Mouse (Mus musculus) right cerebral cortex, postnatal 25 days (tissue): ENCODE data around the gene Adora3.

Source experiments
- DNase-seq: peaks from one replicate; pipeline ENCODE4 v3.0.0; 2022

The Adora3 gene

GRCm38 (mm10) chr3:105870558-105870957 lies at the start of gene Adora3, which contains the start of gene Tmigd3:
Gene Adora3, plus strand, starts transcription at chr3:105870858.
Gene Tmigd3, plus strand, starts transcription at chr3:105870903.
- DNase-seq = no peak

- DNase-seq = no peak
Observed at GRCm38 (mm10) chr3:105821504-105821903, 49.2 kb upstream of the Adora3 start.

DNA sequence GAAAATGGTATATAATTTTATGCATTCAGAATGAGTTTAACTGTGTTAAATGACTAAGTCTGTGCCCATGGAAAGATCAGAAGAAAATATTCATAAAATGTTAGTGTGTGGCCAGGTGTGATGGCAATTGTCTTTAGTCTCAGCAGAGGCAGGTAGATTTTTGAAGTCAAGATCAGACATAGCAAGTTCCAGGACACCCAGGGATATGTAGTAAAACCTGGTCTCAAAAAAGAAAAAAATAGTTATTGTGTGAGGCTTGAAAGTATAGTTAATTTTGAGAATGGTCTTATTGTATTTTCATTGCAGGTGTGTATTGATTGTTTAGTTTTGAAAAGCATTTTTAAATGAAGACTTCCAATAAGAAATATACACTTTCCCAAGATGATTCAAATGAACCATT lies 47.0 kb upstream of the Adora3 start:
- no peak for DNase-seq

DNA sequence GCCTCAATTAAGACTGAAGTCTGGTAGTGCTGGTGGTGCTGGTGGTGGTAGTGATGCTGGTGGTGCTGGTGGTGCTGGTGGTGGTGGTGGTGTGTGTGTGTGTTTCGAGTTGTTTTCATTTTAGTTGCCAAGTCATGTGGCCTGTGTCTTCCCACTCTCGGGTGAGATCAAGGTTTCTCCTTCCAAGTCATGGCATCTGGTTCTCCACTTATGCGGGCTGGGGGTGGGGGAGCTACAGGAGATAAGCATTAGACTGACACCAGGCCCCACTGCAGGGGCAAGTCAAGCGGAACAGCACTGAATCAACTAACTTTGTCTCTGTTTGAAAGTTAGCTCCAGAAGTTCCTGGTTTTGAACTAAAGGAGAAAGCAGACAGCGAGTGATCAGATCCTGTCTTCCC lies 46.6 kb upstream of the Adora3 start:
- no peak for DNase-seq

GRCm38 (mm10) chr3:105824704-105825103 lies 46.0 kb upstream of the Adora3 start:
- no peak for DNase-seq

DNA sequence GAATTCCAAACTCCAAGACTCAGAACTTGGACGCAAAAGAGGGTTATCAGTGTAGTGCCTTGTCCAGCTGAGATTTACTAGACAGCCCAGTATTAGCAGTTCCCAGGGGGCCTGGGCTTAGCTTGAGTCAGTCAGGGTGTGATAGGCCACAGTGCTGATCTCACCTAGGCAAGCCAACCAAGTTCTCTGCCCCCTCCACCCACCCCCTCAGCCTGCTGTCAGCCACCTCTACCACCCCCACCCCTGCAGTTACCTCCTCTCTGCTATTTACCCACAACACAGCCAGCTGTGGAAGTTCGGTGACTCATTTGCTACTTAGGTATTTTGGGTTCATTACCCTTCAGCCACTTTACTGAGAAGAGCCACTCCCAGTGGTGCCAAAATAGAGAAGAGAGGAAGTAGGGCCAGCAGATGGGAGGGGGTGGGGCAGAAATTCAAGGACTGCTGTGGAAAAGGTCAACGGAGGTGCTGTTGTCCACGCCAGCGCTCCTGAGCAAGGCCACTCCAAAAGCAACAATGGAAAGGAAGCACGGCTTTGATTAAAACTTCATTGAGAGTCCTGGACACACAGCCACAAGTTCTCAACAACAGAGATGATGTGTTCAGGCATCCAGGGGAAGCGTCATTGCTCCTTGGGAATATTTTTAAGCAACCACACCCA lies 45.0 kb upstream of the Adora3 start:
- no peak for DNase-seq

GRCm38 (mm10) chr3:105831584-105831983 lies 39.1 kb upstream of the Adora3 start:
- DNase-seq = no peak

DNA sequence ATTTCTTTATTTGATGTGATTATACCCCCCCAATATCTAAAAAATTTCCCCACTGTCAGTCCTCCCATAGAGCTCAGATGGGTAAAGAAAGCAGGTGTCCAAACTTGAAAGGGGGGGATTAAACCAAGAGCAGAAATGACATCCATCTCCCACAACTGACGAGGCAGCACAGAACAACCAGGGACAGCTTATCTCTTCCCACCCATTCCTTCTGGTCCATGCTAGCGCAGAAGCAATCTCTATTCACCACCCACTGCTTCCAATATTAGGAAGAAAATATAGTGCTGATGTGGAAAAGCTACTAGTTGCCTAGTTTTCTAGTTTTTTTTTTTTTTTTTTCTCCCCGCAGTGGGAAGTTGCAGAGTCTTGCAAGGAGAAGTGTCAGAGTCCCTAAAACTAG lies 34.8 kb upstream of the Adora3 start:
- no peak for DNase-seq

DNA sequence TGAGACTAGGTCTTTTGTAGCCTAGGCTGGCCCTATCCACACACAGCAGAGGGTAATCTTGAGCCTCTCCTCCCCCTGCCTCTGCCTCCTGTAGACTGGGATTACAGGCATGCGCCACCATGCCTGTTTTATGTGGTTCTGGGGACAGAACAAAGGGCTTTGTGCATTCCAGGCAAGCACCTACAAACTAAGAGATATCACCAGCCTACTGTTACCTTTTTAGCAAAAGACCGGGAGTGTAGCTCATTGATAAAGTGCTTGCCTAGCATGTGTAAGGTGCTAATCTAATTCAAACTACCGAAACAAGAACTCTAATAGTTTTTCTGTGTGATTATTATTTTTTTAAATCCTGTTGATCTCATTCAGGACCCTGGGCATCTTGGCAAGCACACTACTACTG lies 33.8 kb upstream of the Adora3 start:
- no peak for DNase-seq

DNA sequence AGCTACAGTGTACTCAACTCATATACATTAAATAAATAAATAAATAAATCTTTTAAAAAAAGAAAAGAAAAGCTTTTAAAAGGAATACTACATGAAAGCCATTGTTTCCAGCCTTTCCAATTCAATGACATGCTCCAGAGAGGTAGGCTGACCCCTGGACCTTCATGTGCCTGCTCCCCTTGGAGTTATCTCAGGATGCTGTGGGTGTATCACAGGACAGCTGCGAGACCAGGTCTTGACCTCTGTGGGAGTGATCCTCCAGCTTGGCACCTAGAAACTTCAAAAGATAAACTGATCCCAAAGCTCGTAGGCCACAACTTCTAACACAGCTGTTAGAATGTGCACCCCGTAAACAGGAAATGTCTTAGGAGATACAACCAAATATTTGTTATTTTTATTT lies 32.0 kb upstream of the Adora3 start:
- DNase-seq = no peak

DNA sequence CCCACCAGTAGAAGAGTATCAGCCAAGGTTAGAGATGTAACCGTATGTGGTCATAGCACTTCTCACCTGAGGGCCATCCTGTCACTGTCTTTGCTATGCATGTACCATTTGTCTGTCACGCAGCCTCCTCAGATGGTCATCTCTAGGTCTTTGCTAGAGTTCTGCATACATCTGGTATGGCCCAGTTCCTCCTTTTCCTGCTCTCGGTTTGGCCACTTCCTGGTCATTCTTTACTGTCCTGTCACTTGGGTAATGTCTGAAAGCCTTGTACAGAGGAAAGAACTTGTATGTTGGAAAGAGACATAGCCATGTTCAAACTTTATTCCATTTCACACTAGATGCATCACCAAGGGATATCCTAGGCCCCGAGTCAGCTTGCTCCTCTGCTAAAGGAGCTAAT lies 30.8 kb upstream of the Adora3 start:
- DNase-seq = no peak

DNA sequence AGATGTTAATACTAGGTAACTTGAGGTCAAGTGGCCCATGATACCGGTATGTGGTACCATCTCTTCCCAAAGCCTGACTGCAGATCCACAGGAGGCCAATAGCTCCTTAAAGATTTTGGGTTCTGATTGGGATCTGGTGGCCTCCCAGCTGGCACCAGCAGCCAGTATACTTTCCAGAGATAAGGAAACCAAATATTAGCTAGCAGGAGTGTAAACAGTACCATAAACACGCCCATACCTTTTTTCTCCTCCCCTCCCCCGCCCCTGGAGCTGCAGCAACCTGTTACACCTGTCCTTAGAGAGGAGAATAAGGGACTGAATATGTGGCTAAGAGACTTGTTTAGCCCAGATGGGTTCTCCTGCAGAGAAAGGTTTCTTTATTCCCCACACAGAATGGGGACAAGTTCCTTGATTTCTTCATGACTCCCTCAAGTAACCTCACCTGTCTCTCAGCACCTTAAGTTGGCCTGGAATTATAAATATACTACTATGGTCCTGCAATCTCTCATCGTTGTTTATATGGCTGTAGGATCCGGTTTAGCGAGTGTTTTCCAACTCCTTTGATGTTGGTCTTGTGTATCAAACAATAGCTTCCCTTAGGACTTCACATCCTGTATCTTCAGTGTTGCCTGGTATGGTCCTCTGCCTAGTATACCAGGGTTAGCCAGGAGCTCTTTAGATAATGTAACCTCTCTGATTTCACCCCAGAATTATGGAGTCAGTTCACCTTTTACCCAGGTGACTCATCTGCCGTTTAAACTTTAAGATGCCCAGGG lies 24.2 kb upstream of the Adora3 start:
- DNase-seq = no peak

DNA sequence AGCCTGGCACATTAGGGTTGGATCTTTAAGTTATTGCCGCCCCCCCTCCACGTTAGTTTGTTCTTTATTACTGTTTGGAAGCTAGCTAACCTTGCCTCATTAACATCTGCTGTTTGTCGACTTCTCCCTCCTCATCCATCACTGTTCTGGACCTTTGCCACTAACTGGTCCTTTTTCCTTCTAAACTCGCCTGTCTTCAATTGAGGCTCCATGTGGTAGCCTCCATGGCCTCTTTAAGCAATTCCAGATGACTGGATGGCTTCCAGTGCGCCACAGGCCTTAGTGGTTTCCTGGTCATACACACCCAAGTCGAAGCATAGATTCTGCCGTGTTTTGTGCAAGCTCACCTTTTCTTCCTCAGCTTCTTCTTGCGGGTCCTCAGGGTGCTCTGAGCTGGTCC lies 16.9 kb upstream of the Adora3 start:
- no peak for DNase-seq

DNA sequence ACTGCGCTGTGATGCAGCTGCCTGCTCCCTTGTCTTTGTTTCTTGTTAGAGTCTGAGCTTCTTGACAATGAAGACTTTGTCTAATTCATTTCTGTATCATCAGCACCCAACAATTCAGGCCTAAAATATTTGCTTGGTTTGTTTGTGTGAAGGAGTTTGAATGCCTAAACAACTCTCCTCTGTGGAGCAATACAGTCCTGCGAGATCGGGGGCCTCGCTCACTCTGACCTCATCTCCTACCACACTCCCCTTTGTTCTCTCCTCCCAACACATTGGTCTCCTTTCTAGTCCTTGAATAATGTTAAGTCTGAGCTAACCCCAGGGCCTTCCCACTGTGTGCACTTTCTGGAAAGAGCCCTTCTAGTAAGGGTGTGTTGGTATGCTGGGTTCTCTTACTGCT lies 15.9 kb upstream of the Adora3 start:
- no peak for DNase-seq

DNA sequence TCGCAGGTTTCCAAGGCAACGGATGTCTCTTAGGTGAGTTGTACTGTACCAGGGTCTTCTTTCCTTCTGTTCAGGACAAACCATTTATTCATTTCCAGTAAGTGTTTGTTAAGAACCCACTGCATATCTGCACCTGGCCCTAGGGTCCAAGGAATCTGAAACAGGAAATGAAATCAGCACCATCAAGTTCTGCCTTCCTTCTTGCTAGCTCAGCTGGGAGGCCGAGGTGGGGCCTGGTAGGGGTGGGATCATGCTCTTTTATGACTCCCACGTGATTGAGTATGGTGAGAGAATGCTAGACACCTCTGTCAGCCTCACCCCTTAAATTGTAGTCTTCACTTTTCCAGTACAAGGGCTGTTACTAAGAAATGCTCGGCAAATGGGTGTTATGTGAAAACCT lies 13.1 kb upstream of the Adora3 start:
- no peak for DNase-seq

DNA sequence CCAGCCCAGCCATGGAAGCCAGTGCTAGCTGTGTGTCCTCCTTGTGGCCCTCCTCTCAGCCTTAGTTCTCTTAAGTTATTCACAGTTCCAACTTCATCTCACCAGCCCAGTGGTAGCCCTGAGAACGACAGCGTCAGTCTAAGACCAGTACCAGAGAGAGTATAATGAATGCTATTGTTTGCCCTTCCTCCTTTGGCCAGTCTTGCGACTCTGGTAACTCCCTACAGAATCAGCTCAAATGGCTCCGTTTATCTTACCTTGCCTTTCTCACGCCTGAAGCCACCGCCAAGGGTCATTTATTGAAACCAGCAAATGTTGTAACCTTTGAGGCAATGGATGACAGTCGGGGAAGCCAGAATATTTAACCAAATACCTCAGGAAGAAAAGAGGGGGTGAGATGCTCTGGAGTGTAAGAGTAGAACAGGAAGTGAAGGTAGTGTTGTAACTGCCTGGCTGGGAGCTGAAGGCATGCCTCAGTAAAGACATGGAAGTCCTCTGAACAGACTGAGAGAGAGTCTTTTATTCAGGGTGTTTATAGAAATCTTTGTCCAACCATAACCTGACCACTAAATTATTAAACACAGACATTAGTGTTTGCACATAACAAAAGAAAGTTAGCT lies 8.8 kb upstream of the Adora3 start:
- DNase-seq = no peak

GRCm38 (mm10) chr3:105864123-105864522 lies 6.5 kb upstream of the Adora3 start:
- DNase-seq = no peak

GRCm38 (mm10) chr3:105865122-105865521 lies 5.5 kb upstream of the Adora3 start:
- peak; percentile 35 for DNase-seq

DNA sequence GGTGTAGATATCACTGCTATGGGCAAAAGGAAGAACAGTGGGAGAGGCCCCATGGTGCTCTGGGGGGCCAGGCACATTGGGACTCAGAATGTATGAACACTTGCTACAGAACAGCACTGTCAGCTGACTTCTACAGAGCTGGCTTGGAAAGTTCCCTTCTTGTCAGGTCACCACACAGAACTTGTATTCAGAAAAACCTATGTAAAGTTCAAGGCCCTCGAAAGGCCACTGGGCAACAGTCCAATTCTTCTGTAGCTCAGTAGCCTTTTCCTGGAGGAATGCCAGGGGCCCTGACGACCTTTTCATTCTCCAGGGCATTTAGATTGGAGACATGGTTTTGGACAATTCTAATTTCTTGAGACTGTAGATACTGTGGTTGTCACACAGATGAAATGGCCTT lies 2.5 kb upstream of the Adora3 start:
- DNase-seq = no peak

DNA sequence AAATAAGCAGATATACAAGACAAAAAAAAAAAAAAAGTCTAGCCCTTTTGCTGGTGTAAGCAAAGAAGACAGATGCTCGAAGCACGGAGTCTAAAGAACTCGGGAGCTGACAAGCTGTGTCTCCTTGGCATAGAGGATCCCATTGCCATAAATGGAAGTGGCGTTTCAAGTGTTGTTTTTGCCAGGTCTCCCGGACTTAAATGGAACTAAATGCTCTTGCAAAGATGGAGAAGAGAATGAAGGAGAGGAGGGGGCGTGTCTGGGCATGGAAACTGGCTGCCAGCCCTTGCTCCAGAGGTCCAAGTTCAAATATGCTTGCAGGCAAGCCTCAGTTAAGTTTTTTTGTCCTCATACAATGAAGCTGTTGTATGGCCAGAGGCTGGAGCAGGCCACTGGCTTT lies 1.4 kb downstream of the Adora3 start:
- no peak for DNase-seq

GRCm38 (mm10) chr3:105872579-105872978 lies 1.9 kb downstream of the Adora3 start:
- no peak for DNase-seq

- DNase-seq = no peak
Observed at GRCm38 (mm10) chr3:105873451-105874445, 3.1 kb downstream of the Adora3 start.

DNA sequence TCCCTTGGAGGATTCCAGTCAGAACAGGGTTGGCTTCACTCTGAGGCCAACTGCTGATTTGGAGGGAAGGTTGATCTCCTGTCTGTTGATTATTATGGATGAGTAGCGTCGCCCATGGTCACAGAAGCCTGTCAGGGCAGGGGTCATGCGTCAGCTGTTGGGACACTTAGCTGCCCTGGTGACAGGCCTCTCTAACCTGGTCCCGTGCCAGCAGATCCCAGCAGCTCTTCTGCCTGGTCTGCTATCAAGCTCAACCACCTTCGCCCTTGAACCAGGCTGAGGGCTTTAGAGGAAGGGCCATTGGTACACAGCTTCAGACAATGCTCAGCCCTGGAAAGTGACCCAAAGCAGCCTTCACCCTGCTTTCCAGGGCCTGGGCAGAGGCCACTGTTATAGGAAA lies 5.4 kb downstream of the Adora3 start:
- DNase-seq = no peak
